Mouse (Mus musculus) kidney, postnatal 10 days (tissue): ENCODE data around the gene Dnah1.

Source experiments
- DNase-seq: peaks from one replicate; pipeline ENCODE4 v3.0.0; 2021; ENCODE audit warnings: mixed read lengths

The Dnah1 gene

GRCm38 (mm10) chr14:31323849-31324792, at the start of gene Dnah1:
TSS of gene Dnah1 (minus strand) at chr14:31323896.
- peak; percentile 74 for DNase-seq

- no peak for DNase-seq
These were observed 45.7 kb upstream of the Dnah1 start for GRCm38 (mm10) chr14:31369377-31369776.

GRCm38 (mm10) chr14:31367951-31368350, 44.3 kb upstream of the Dnah1 start:
- DNase-seq: no peak

- peak; percentile 88 for DNase-seq
These were observed 41.7 kb upstream of the Dnah1 start for GRCm38 (mm10) chr14:31365350-31365749.

- DNase-seq: no peak
These were observed 40.9 kb upstream of the Dnah1 start for GRCm38 (mm10) chr14:31364589-31364988.

- no peak for DNase-seq
These were observed 38.5 kb upstream of the Dnah1 start for GRCm38 (mm10) chr14:31362236-31362635.

GRCm38 (mm10) chr14:31345367-31345766, 21.7 kb upstream of the Dnah1 start:
- no peak for DNase-seq

GRCm38 (mm10) chr14:31343241-31343640, 19.5 kb upstream of the Dnah1 start:
- DNase-seq: no peak

GRCm38 (mm10) chr14:31337947-31338346, 14.3 kb upstream of the Dnah1 start:
- no peak for DNase-seq

GRCm38 (mm10) chr14:31337406-31337805, 13.7 kb upstream of the Dnah1 start:
- DNase-seq: no peak

- DNase-seq: peak; percentile 99
These were observed 12.9 kb upstream of the Dnah1 start, which contains the start of gene Capn7 for GRCm38 (mm10) chr14:31336369-31337155. TSS of gene Capn7 (plus strand) at chr14:31336638.

- no peak for DNase-seq
These were observed 12.1 kb upstream of the Dnah1 start for GRCm38 (mm10) chr14:31335765-31336164.

GRCm38 (mm10) chr14:31330957-31331356, 7.3 kb upstream of the Dnah1 start:
- DNase-seq: no peak

GRCm38 (mm10) chr14:31329741-31330140, 6.0 kb upstream of the Dnah1 start:
- DNase-seq: no peak

GRCm38 (mm10) chr14:31327681-31328080, 4.0 kb upstream of the Dnah1 start:
- no peak for DNase-seq

- no peak for DNase-seq
These were observed 3.5 kb upstream of the Dnah1 start for GRCm38 (mm10) chr14:31327196-31327595.

- no peak for DNase-seq
These were observed 3.1 kb upstream of the Dnah1 start for GRCm38 (mm10) chr14:31326770-31327169.

- DNase-seq: no peak
These were observed 1.9 kb upstream of the Dnah1 start for GRCm38 (mm10) chr14:31325551-31325950.

- DNase-seq: no peak
These were observed 1.2 kb upstream of the Dnah1 start for GRCm38 (mm10) chr14:31324851-31325250.

- DNase-seq: peak; percentile 54
These were observed 507 bp downstream of the Dnah1 start for GRCm38 (mm10) chr14:31323189-31323588.

GRCm38 (mm10) chr14:31322191-31322590, 1.5 kb downstream of the Dnah1 start:
- DNase-seq: no peak

- no peak for DNase-seq
These were observed 2.5 kb downstream of the Dnah1 start for GRCm38 (mm10) chr14:31321181-31321580.

- no peak for DNase-seq
These were observed 4.2 kb downstream of the Dnah1 start for GRCm38 (mm10) chr14:31319546-31319945.

- DNase-seq: no peak
These were observed 5.9 kb downstream of the Dnah1 start for GRCm38 (mm10) chr14:31317754-31318153.
